Mouse (Mus musculus) G1E-ER4 (cell line): ENCODE data around the gene D16Ertd472e. TPM values are rescaled to one million over a fixed set of nuclear protein-coding genes. Genes with fewer than 3 reads are reported as not detected.

Source experiments
- GATA1 ChIP-seq: IDR thresholded peaks from one replicate; pipeline ENCODE4 v1.8.0; 2012; ENCODE audit warnings: low read length, inconsistent platforms
- polyA plus RNA-seq: library from polyadenylated mRNA; stranded (reverse); fragments of >175 nt; gene quantifications from 2 replicates; pipeline ENCODE4 v1.2.3, GENCODE M21; 2012

The D16Ertd472e gene
- polyA plus RNA-seq, 1 experiment, result not detected

DNA sequence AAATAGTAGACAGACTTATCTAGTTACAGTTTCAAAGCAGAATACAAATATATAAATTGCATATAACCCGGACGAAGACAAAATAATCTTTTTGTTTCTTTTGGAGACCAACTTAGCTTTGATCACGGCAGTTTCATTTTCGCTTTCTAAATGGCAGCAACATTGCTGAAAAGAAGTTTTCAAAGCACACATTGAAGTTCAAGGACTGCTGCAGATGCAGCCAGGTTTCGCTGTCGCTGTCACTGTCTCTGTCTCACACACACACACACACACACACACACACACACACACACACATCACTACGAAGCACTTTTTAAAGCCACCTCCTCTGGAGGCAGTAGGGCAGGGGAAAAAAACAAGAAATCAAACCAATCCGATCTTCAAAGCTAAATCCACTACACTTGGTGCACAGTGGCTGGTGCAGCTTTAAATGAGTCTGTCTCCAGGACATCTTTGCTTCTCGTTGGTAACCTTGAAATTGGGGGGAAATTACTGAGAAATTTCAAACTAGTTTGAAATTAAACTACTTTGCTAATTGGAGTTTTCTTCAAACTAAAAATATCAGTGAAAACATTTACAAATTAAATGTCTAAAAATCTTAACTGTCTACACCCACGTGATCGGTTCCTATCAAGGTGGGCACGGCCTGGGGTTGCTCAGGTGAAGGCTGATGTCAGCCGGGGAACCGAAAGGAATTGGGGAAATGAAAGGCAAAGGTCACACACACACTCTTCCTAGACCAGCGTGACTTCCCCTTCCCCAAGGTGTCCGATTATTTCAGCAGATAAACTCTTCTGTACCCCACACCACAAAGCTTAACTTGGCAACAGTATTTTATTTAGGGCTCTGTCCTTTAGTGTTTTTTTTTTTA, 35.9 kb downstream of the D16Ertd472e start:
- TF ChIP-seq GATA1, result no peak

DNA sequence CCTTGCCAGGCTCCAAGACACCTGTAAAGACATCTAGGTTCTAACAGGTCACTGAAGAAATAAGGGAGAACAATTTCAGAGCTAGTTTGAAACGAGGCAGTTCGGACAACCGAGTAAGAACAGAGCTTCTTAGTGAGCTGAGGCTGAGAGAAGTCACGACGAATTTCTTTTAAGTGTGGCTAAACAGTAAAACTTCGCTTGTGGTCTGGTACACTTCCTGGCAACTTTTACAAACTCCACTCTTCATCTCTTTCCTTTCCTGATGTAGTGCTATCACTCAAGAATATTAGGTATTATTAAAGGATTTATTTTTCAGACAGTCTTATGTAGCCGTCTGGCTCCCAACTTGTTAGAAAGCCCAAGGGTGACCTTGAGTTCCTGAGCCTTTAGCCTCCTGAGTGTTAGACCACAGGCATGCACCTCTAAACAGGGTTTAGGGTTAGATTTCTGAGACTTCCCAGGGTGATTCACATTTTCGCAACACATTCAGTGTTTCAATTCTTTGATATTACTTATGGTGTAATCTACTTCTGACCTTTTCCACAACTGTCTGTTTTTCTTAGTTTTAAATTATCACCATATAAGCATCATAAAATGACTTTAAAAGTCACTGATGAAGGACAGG, 38.6 kb downstream of the D16Ertd472e start:
- TF ChIP-seq GATA1, result no peak

DNA sequence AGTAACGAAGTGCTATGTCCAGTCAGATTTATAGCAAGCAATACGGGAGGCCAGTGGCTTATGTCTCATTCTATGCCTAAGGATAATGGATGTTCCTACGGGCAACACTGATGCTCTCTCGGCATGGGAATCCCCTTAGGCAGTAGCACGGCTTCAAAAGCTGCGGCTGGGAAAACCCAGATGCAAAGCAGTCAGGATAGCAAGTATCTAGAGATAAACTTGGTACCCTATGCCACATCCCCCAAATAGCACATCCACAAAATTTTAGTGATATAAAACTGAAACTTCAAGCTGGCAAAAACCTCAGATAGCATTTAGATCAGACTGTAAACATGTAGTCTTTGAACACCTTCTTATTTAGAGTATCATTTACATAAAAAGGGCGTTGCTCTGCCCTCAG, 39.2 kb downstream of the D16Ertd472e start:
- no peak for TF ChIP-seq GATA1

DNA sequence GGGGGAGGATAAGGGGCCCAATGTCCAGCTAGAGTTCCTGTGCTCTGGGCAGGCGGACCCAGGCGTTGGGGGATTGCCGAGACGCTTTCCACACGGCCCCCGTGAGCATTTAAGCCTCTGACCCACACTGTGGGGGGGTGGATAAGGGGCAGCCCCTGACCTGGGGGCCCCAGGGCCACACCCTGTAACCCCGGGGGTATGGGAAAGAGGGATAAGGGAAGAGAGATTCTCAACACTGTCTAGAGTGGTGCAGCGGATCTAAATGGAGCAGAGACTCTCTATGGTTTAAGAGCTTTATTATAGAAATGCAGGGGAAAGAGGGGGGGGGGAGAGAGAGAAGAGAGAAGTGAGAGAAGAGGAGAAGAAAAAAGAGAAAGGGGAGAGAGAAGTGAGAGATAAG, 42.0 kb downstream of the D16Ertd472e start:
- TF ChIP-seq GATA1, result no peak

DNA sequence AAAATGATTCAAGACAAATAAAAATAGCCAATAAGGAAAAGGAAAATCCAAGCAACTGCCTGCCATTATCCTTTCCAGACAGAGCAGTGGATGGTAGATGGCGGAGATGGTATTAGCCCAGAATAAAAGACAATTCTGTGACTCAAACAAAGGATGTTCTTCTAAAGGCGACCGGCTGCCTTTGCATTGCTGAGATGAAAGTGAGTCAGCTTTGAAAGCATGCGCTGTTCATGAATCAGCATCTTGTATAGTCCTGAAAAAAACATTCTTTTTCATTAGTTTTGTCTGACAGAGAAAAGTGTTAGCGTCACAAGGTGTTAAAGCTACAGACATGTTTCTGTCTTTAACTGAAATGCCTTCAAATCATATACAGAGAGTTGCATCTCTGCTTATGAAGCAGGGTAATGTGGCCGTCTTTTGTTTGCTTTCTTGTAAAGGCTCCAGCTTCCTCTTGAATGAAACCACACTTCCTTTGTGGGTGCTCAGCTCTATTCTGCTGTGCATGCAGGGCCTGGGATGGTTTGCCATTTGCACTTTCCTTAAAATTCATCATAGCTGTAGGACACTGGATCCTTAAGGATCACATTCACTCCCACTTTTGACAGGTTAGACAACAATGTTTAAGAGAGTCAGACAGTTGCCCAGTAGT, 44.4 kb downstream of the D16Ertd472e start:
- no peak for TF ChIP-seq GATA1

DNA sequence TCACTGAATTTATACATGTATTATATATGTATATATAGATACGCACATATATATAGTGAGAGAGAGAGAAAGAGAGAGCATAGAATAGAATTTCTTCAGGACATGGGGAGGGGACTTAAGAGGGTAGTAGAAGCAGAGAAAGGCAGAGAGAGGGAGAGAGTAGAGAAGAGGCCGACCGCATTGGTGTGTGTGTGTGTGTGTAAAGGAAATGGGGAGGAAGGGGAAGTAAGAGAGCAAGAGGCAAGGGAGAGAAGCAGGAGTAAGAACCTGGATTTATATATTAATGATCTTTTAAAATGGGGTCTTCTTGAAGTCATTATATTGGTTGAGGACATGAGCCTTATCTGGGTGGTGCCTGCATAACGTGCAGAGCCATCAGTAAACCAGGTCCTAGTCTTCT, 53.5 kb downstream of the D16Ertd472e start:
- no peak for TF ChIP-seq GATA1

DNA sequence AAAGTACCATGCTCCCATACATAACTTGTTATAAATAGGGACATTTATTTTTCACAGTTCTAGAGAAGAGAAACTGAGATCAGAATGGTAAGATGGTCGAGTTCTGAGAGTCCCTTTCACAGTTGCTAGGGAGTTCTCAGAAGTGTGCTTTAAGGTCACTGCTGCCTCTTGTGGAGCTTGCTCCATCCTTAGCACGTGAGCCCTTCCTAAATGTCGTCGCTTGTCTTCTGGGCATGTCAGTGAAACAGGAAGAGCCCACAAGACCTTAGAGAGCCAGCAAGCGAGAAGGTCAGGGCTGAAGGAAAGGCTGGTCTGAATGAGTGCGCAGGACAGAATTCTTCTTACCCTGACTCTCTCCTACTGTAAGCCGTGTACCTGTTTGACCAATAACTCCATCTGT, 57.8 kb downstream of the D16Ertd472e start:
- no peak for TF ChIP-seq GATA1

DNA sequence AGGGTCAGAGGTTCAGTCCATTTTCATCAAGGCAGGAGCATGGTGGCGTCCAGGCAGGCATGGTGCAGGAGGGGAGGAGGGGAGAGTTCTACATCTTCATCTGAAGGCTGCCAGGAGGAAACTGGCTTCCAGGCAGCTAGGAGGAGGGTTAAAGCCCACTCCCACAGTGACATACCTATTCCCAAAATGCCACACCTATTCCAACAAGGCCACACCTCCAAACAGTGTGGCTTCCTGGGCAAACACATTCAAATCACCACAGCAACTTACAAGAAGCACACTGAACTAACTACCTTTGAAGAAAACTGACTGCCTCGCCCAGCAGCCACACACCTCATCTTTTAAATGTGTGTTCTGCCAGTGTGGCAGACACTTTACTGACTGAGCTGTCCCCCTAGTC, 59.3 kb downstream of the D16Ertd472e start:
- no peak for TF ChIP-seq GATA1

DNA sequence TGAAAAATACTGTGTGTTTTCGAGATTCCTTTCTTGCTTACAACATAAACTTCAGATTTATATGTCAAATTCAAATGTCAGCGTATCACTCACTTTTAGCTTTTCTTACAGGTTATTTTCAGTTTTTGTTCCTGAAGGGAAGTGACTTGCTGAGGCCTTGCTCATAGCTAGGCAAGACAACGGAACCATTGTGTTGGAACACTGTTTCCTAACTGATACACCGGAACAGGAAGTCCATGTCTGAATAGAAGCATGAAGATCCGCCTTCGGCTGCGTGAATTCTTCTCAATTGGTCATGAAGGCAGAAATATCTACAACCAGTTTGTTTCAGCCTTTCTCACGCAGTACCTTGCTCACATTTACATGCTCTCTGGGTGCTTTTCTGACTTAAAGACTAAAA, 65.0 kb downstream of the D16Ertd472e start:
- no peak for TF ChIP-seq GATA1

DNA sequence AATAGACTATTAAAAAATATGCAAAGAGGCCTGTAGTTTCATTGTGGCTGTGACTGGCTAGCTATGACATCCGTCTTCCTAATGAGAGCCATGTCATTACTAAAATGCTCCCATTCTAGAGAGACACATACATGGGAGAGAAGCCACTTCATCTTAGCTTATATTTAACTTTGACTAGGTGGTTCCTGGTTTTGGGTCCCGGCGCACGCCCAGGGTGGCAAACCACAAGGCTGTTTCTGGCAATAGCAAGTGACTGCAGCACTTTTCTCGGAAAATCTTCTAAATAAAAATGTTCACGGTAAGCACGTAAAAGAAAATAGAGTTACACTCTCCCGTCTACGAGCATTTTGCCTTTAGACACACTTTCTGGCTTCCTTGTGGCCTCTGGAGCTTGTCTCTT, 74.0 kb downstream of the D16Ertd472e start:
- no peak for TF ChIP-seq GATA1

DNA sequence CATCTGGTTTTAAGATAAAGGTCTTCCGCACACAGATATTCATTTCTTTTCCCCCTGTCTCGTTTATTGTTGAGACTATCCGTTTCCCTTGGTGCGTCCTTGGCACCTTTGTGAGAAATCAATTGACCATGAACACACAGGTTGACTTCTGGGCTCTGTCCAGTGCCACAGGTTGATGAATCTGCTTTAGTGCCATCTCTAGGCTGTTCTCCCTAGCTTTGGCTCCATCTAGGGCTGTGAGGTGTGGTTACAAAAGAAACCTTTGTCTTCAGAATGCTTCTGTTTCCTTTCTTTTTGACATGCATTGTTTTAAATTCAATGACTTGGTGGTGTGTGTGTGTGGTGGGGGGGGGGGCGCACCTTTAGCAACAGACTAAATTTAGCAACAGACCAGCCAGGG, 85.7 kb downstream of the D16Ertd472e start:
- no peak for TF ChIP-seq GATA1

Other genes starting within 250 kb of the D16Ertd472e start
- 13.4 and 18.2 TPM in 2 replicates for gene Btg3, start 199.5 kb downstream of the D16Ertd472e start, polyA plus RNA-seq